Mouse (Mus musculus) T-helper 2 cell (primary cell): ENCODE results near the gene Taar7d.
"Not testable (repeated sequence)": the region's sequence is repeated elsewhere in the genome, so short reads cannot be mapped to it uniquely, and the experiment has no call there.

Experiments used
- in situ Hi-C: fragments of 300-600 bp; cut with MboI, MseI; formaldehyde crosslinking; loops from one replicate; pipeline ENCODE4 v1.15.1; 2025; ENCODE audit warnings: high pct_unique_total_duplicates

The Taar7d gene

DNA sequence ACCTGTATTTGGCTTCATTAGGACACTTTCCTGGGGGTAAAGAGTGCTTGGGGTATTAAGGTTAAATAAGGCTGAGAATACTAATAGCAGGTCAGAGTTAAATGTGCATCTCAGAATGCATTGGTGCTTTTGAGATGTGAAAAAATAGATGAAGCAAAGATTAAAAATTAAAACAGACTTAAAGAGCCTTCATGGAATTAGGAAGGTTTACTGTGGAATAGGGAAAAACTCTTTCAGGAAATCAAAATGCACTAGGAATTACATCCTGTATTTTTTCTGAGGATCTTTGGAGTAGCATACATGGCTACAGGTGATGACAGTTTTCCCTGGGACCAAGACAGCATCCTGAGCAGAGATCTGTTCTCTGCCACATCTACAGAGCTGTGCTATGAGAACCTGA is at the start of gene Taar7d:
Gene Taar7d, plus strand, starts transcription at position 301 of the 400 bp plus-strand sequence.
- in situ Hi-C loops = no loop called here

DNA sequence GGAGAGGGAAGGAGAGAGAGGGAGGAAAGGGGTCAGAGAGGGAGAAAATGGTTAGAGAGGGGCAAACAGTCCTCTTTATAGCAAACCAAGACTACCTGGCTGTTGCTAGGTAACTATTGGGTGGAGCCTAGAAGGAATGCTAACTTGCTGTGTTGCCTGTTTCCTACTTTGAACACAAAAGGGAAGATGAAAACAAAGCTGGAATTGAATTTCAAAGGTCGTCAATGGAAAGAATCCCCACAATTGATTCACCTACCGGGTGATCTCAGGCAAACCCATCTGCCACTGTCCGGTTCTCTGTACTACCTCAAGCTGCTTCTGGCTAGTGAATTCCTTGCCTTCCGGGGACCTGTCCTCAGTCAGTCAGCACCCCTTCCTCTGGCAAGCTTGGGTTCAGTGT is 49.1 kb upstream of the Taar7d start:
- in situ Hi-C loops = no loop called here

DNA sequence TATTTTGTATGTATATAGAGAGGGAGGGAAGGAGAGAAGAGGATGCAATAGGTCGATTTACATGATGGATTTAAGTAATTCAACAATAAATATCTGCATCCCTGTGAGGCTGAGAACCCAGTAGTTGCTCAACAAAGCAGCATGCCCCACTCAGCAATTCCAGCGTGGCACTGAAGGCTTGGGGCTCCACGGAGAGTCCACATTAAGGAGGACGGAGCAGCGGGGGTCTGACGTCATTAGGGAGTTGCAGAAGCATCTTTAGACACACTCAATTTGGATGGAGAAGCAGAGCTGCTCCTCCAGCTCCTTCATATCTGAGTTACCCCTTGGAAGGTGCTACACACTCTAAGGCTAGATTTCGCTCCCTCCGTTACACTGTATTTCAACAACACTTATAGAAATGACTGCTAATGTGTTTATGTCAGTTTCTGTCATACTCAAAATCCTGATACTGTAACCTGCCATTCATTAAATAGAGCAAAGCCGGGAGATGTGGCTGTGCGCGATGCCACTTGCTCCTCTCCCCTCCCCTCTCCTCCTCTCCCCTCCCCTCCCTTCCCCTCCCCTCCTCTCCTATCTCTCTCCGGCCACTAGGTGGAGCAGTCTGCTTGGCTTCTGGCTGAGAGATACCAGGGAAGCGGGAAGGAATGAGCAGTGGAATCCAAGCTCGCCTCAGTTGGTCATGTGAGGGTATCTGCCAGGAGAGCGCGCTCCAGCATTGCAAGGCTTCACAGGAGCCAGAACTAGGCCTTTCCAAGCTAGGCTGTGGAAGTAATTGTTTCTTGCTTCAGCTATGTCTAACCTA is 47.9 kb upstream of the Taar7d start:
- in situ Hi-C loops = no loop called here

DNA sequence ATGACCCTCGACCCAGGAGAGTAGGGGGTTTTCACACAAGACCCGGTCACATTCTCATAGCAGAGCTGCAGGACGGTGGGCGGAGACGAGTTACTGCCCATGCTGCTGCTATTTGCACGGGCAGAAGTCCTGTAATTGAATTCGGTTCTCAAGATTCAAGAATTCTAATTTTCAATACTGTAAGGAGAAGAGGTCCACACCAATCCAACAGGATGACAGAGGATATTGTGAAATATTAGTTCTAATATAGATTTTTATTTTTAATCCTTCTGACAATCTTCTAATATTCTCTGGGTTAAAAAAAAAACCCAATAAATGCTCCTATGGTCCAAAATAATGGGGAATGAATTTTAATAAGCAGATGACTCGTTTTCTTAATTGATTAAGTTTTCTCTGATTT is 41.5 kb upstream of the Taar7d start, which contains the start of gene Taar6:
Gene Taar6, minus strand, starts transcription at position 101 of the 400 bp plus-strand sequence.
- in situ Hi-C loops = no loop called here

DNA sequence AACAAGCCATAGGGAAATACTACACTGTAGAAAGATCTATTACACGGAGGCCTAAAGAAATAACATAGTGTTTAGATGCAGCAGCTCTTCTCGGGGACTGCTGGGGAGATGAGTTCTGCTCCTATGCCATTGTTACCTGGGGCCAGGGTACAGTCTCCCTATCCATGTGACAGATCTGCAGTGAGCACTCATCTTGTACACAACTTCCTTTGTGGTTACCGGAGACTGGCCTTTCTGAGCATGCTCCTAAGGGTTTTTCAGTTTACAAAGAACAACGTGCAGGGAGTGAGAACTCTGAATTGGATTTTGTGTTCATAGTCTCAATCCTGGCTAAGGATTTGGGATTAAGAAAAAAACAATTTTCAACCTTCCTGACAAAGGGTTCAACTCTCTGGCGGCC is 40.6 kb upstream of the Taar7d start:
- in situ Hi-C loops = no loop called here

DNA sequence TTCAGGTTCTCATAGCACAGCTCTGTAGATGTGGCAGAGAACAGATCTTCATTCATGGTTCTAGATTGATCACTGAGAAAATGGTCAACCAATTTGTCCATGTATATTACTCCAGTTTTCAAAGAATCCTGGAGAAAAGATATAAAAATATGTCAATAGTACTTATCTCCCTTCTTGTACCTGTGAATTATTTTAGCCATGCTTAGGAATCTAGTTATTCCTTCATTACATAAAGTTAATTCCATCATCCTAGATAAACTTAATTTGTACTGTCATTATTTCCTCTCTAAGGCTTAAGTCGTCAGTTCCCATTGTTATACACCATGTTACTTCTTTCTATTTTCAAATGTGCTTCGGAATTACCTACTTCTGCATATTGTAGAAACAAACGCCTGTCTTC is 33.6 kb upstream of the Taar7d start, which contains the start of gene Taar7a:
Gene Taar7a, minus strand, starts transcription at position 101 of the 400 bp plus-strand sequence.
- in situ Hi-C loops = no loop called here

DNA sequence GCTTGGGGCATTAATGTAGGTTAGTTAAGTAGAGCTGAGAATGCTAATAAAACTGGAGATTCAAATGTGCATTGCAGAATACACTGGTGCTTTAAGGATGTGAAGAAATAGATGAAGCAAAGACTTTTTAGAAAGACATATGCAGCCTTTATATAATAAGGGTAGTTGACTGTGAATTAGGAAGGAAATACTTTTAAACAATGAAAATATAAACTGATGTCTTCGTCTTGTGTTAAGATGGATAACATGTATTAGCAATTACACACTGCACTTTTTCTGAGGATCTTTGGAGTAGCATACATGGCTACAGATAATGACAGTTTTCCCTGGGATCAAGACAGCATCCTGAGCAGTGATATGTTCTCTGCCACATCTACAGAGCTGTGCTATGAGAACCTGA is 27.4 kb upstream of the Taar7d start, which contains the start of gene Taar7b:
Gene Taar7b, plus strand, starts transcription at position 301 of the 400 bp plus-strand sequence.
- in situ Hi-C loops = no loop called here

DNA sequence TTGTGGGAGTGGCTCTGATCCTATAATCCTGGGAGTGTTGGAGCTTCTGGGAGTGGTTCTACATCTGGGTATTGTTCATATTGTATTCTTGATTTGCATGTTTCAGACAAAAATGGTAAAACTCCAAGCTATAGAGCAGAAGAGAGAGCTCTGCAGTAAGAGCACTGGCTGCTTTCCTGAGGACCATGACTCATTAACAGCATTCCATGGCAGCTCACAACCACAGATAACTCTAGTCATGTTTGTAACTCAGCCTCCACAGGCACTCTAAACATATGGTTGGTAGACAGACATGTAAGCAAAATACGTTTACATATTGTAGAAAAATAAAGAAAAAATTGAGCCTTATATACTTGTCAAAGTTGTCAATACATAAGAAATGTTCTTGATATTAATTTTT is 20.6 kb upstream of the Taar7d start:
- in situ Hi-C loops = no loop called here

DNA sequence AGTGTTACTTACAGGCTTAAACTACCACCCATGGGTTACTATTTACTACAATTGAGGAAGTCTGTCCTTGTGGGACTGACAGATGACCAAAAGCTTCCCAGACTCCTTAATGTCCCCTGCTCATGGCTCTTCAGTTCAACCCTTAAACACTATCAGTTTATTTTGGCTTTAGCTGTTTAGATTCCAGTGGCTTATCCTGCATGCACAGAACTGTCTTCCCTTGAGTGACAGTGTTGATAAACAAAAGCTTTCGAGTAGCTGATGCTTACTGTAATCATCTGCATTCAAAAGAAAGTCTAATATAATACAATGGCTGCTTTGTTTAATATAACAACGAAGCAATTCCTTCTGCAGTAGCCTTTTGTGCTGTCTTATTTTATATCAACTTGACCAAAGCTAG is 20.0 kb upstream of the Taar7d start:
- in situ Hi-C loops = no loop called here

DNA sequence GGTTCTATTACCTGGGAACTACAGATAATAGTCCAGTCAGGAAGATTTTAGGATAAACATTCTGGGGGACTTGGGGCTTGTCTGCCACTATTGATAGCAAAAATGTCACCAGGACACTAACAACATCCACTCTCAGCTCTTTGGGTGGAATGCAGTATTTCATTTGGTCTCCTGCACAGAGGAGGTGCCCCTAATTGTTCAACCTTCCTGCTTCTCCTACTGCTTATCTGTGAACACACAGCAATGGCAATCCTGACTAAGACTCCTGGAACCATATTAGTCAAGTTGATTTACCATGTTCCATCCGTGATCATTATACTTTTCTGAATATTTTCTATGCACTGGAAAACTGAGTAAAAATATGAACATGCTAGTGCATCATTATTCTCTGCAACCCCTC is 18.9 kb upstream of the Taar7d start:
- in situ Hi-C loops = no loop called here

DNA sequence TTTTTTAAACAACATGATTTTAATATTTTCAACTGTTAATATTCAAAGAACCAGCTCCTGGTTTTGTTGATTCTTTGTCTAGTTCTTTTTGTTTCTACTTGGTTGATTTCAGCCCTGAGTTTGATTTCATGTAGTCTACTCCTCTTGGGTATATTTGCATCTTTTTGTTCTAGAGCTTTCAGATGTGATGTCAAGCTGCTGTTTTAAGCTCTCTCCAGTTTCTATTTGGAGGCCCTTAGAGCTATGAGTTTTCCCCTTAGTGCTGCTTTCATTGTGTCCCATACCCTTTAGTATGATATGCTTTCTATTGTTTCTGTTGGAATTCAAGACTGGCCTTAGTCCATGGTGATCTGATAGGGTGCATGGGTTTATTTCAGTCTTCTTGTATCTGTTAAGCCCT is 4.3 kb downstream of the Taar7d start:
- in situ Hi-C loops = no loop called here

DNA sequence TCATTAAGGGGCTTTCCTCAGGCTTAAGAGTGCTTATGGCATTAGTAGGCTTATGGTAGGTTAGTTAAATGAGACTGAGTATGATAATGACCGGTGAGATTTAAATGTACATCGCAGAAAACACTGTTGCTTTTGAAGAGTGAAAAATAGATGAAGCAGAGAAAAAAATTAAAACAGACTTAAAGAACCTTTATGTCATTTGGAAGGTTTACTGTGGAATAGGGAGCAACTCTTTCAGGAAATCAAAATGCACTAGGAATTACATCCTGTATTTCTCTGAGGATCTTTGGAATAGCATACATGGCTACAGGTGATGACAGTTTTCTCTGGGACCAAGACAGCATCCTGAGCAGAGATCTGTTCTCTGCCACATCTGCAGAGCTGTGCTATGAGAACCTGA is 10.3 kb downstream of the Taar7d start, which contains the start of gene Taar7e:
Gene Taar7e, plus strand, starts transcription at position 301 of the 400 bp plus-strand sequence.
- in situ Hi-C loops = no loop called here

DNA sequence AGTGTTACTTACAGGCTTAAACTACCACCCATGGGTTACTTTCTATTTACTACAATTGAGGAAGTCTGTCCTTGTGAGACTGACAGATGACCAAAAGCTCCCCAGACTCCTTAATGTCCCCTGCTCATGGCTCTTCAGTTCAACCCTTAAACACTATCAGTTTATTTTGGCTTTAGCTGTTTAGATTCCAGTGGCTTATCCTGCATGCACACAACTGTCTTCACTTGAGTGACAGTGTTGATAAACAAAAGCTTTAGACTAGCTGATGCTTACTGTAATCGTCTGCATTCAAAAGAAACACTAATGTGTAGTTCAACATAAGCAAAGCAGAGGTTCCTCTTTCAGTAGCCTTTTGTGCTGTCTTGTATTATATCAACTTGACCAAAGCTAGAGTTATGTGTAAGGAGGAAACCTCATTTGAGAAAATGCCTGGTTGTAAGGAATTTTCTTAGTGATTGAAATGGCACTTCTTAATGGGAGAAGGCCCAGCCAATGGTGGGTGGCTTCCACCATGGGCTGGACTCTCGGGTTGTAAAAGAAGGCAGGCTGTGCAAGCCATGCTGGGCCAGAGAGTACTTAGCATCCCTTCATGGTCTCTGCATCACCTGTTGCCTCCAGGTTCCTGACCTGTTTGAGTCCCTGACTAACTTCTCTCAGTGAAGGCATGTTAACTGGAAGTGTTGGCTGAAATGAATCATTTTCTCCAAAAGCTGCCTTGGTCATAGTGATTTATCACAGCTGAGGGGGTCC is 13.3 kb downstream of the Taar7d start:
- in situ Hi-C loops = no loop called here

DNA sequence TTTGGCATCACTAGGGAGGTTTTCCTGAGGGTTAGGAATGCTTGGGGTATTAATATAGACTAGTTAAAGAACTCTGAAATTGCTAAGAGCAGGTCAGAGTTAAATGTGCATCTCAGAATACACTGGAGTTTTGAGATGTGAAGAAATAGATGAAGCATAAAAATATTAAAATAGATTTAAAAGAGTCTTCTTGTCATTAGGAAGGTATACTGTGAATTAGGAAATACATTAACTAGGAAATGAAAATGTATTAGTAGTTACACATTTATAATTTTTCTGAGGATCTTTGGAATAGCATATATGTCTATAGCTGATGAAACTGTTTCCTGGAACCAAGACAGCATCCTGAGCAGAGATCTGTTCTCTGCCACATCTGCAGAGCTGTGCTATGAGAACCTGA is 22.2 kb downstream of the Taar7d start, which contains the start of gene Taar7f:
Gene Taar7f, plus strand, starts transcription at position 301 of the 400 bp plus-strand sequence.
- in situ Hi-C loops = no loop called here

DNA sequence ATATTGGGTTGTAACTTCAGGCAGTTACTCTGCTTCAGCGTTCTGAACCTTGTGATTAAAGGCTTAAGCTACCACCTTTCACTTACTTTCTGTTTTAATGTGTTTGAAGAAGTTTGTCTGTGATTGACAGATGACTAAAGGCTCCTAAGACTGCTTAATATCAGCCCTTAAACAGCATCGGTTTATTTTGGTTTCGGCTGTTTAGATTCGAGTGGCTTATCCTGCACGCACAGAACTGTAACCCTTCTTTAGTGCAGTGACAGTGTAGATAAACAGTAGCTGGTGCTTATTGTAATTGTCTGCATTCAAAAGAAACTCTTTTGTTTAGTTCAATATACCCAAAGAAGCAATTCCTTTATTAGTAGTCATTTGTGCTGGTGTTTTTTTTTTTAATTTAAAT is 25.0 kb downstream of the Taar7d start:
- in situ Hi-C loops = no loop called here

DNA sequence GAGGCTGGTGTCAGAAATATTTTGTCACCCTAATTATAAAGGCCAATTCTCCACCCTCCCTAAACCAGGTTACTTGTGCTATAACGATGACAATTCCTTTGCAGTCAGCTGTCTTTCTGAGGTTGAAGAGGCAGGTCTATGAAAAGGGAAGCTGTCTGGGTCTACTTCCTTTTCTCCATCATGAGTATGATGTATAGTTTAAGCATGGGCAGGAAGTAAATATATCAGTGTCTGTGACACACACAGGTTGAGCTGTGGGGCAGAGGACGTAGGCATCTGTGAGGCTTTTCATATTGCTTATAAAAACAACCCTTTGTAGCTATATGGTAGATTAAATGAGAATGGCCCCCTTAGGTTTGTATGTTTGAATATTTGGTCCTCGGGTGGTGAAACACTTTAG is 32.0 kb downstream of the Taar7d start:
- in situ Hi-C loops = no loop called here

DNA sequence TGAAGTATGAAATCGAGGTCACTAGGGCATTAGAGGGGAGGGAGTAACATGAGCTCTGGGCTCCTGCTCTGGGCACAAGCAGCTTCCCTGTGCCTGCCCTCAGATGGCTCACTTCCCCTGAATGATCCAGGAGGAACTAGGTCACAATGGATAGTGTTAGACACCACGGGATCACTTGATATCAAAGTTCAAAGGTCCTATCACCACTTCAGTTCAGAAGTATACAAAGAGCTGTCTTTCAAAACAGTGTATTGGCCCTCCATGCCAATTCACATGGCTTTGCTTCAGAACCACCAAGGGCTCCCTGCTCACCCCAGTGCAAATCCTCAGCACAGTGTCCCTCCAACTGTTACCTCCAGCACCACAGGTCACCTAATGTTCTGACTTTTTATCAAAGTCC is 47.7 kb downstream of the Taar7d start:
- in situ Hi-C loops = not testable (repeated sequence)

DNA sequence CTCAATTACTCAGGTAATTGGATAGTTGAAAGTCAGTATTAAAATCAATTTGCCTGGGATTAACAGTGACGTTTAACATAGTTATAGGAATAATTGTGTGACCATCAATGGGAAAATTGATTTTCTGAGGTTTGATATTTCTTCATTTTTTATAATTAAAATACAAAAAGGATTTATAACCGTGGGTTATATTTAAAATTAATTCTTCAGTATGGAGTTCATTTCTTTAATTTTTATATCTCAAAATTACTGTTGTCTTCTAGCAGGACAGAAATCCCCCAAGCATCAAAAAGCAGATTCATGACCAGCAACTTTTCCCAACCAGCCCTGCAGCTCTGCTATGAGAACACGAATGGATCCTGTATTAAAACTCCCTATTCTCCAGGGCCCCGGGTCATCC is 49.2 kb downstream of the Taar7d start, which contains the start of gene Taar8a:
Gene Taar8a, plus strand, starts transcription at position 301 of the 400 bp plus-strand sequence.
- in situ Hi-C loops = not testable (repeated sequence)
